Mouse (Mus musculus) heart, adult 9 months (tissue): ENCODE results near the gene Gm10974.

Source experiments
- DNase-seq, 2 experiments: peaks; one replicate each; pipeline ENCODE4 v3.0.0; 2022; ENCODE audit warnings: low spot score in 2 of 2

Gene Gm10974

GRCm38 (mm10) chr7:66365904-66366303 lies at the start of gene Gm10974:
Gene Gm10974 (plus strand): TSS chr7:66365905.
- peak; percentile 59 to 62 for DNase-seq

GRCm38 (mm10) chr7:66318147-66318546 lies 47.6 kb upstream of the Gm10974 start:
- no peak for DNase-seq

- no peak for DNase-seq
These were observed 44.7 kb upstream of the Gm10974 start for GRCm38 (mm10) chr7:66320996-66321395.

- DNase-seq = peak; percentile 67 to 73
These were observed 42.3 kb upstream of the Gm10974 start for GRCm38 (mm10) chr7:66323252-66324015.

GRCm38 (mm10) chr7:66325419-66326053 lies 40.2 kb upstream of the Gm10974 start:
- DNase-seq = no peak

GRCm38 (mm10) chr7:66327516-66327915 lies 38.2 kb upstream of the Gm10974 start:
- DNase-seq = no peak

- peak; percentile 56 to 69 for DNase-seq
These were observed 35.1 kb upstream of the Gm10974 start for GRCm38 (mm10) chr7:66330610-66331009.

GRCm38 (mm10) chr7:66332340-66332739 lies 33.4 kb upstream of the Gm10974 start:
- DNase-seq = peak; percentile 55 to 68

- no peak for DNase-seq
These were observed 31.7 kb upstream of the Gm10974 start for GRCm38 (mm10) chr7:66333906-66334500.

GRCm38 (mm10) chr7:66336955-66337354 lies 28.8 kb upstream of the Gm10974 start:
- DNase-seq = no peak

- DNase-seq = peak; percentile 52 to 53
These were observed 26.1 kb upstream of the Gm10974 start for GRCm38 (mm10) chr7:66339625-66340024.

- no peak for DNase-seq
These were observed 25.7 kb upstream of the Gm10974 start for GRCm38 (mm10) chr7:66340044-66340443.

- peak; percentile 21 to 72 for DNase-seq
These were observed 23.4 kb upstream of the Gm10974 start for GRCm38 (mm10) chr7:66342323-66342722.

GRCm38 (mm10) chr7:66342831-66343230 lies 22.9 kb upstream of the Gm10974 start:
- DNase-seq = peak in 1 of 2 experiments; percentile 19

- peak in 1 of 2 experiments; percentile 24 for DNase-seq
These were observed 22.4 kb upstream of the Gm10974 start for GRCm38 (mm10) chr7:66343307-66343706.

GRCm38 (mm10) chr7:66346959-66347663 lies 18.6 kb upstream of the Gm10974 start:
- no peak for DNase-seq

- no peak for DNase-seq
These were observed 17.1 kb upstream of the Gm10974 start for GRCm38 (mm10) chr7:66348588-66348987.

GRCm38 (mm10) chr7:66349670-66350069 lies 16.0 kb upstream of the Gm10974 start:
- DNase-seq = no peak

- no peak for DNase-seq
These were observed 14.6 kb upstream of the Gm10974 start for GRCm38 (mm10) chr7:66351074-66351473.

- DNase-seq = no peak
These were observed 10.8 kb upstream of the Gm10974 start for GRCm38 (mm10) chr7:66354911-66355310.

- DNase-seq = no peak
These were observed 9.7 kb upstream of the Gm10974 start for GRCm38 (mm10) chr7:66355791-66356522.
